Mouse (Mus musculus): ENCODE data around the gene Naa80. TPM values are rescaled to one million over a fixed set of nuclear protein-coding genes. Genes with fewer than 3 reads are reported as not detected.
"Not testable (repeated sequence)": the region's sequence is repeated elsewhere in the genome, so short reads cannot be mapped to it uniquely, and the experiment has no call there.

Naa80 gene
- polyA plus RNA-seq, 1 experiment from 2014 or later = 11.3 TPM

DNA sequence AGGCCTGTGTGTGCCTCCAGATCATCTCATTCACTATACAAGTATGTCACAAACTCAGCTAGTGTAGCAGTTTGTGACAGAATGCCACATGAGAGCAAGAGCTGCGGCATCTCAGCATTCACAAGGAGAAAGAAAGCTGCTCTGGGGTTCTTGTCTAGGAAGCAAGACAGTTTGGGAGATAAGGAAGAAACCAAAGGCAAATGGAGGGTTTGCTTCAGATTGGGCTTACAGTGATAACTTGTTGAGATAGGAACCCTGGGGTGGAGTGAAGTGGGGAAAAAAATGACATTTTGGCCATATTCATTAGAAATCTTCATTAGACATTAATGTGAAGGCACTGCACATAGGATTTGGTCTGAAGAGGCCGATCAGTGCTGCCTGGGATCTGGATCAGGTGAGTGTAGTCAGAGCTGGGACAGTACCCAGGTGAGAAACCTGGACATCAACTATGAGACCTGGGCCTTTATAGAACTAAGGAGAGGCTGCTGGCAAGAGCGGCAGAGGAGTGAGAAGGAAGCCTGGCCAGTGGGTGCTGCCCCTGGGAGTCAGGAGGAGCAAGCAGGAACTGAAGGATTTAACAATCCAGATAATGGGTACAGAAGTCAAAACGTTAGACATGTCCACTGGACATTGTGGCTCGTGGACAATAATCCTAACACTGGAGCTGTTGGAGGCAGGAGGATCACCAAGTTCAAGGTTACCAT lies 25.8 kb upstream of the Naa80 start:
- Histone ChIP-seq H3K9me3 (ENCODE audit: control insufficient read depth, low read length) (no peaks in the 10 kb centered on the region), H3K36me3 (ENCODE audit: control insufficient read depth, insufficient read depth, low read length) (0 out of 2 replicates have a peak, but pooled peaks cover 3% of the 10 kb centered on the region), H3K4me3 (ENCODE audit: low read depth, low read length) (peak overlapping the region; percentile 77; the same call in 1 of the 2 replicates), H3K4me2 (replicated peaks; ENCODE audit: low read depth, low read length) (no peak overlapping the region), H3K4me1 (replicated peaks; ENCODE audit: control insufficient read depth, insufficient read depth, low read length) (peaks cover 14% of the 10 kb centered on the region; the same call in 1 of the 2 replicates), H3K27me3 (ENCODE audit: control insufficient read depth, insufficient read depth, low read length) (peaks cover 35% of the 10 kb centered on the region), H3K9ac (ENCODE audit: low read depth, low read length) (no peak overlapping the region), H3K27ac (ENCODE audit: low read depth, low read length) (no peak overlapping the region)
- DNase-seq (ENCODE audit: low spot score) (no peak), ATAC-seq (ENCODE audit: low FRiP score) (no peak)
- 82% methylated on average over 5 of the region's 5 CpGs for WGBS

GRCm38 (mm10) chr9:107553541-107554318 lies 25.0 kb upstream of the Naa80 start:
- peaks cover 33% of the 10 kb centered on the region for H3K27me3 ChIP-seq (ENCODE audit: control insufficient read depth, insufficient read depth, low read length)
- H3K4me1 ChIP-seq (replicated peaks; ENCODE audit: control insufficient read depth, insufficient read depth, low read length) = peaks cover 14% of the 10 kb centered on the region; the same call in 1 of the 2 replicates

DNA sequence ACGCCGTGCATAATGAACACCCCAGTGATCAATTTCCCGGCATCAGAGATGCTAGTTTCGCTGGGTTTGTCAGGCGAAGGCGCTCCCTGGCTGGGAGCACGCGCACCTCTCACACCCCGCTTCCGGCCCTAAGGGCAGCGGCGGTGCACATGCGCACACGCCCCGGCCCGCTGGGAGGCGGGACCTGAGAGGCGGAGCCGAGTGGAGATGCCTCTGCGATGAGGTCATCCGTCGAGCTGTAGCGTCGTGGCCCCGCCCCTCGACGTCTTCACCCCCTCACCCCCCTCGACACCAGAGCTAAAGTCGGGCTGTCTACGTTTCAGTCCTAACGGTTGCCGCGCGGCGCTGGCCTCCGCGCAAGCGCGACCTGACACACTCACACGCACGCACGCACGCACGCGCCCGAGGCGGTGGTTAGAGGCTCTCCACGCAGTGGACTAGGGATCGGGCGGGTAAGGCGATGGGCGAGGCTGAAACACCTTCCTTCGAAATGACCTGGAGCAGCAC lies 24.3 kb upstream of the Naa80 start:
- peak; percentile 94 for ATAC-seq (ENCODE audit: low FRiP score)
- Histone ChIP-seq H3K9me3 (ENCODE audit: control insufficient read depth, low read length) (no peaks in the 10 kb centered on the region), H3K4me3 (ENCODE audit: low read depth, low read length) (peak overlapping the region; percentile 77), H3K9ac (ENCODE audit: low read depth, low read length) (peak overlapping the region; percentile 79), H3K4me1 (replicated peaks; ENCODE audit: control insufficient read depth, insufficient read depth, low read length) (peaks cover 14% of the 10 kb centered on the region; the same call in 1 of the 2 replicates), H3K4me2 (replicated peaks; ENCODE audit: low read depth, low read length) (peak overlapping the region; percentile 91), H3K27me3 (ENCODE audit: control insufficient read depth, insufficient read depth, low read length) (peaks cover 29% of the 10 kb centered on the region), H3K36me3 (ENCODE audit: control insufficient read depth, insufficient read depth, low read length) (peaks cover 8% of the 10 kb centered on the region), H3K27ac (ENCODE audit: low read depth, low read length) (peak overlapping the region; percentile 79)
- 2% methylated on average over 52 of the region's 53 CpGs for WGBS
- DNase-seq (ENCODE audit: low spot score) = peak; percentile 99

More at GRCm38 (mm10) chr9:107553541-107554318, 25.0 kb upstream of the Naa80 start:
- 6% methylated on average over 37 of the region's 37 CpGs for WGBS
- Histone ChIP-seq H3K36me3 (ENCODE audit: control insufficient read depth, insufficient read depth, low read length) (peaks cover 8% of the 10 kb centered on the region; the same call in 1 of the 2 replicates), H3K9ac (ENCODE audit: low read depth, low read length) (peak overlapping the region; percentile 58), H3K27ac (ENCODE audit: low read depth, low read length) (peak overlapping the region; percentile 43), H3K4me2 (replicated peaks; ENCODE audit: low read depth, low read length) (peak overlapping the region; percentile 91), H3K4me3 (ENCODE audit: low read depth, low read length) (peak overlapping the region; percentile 77), H3K9me3 (ENCODE audit: control insufficient read depth, low read length) (no peaks in the 10 kb centered on the region)
- DNase-seq (ENCODE audit: low spot score) (no peak), ATAC-seq (ENCODE audit: low FRiP score) (peak; percentile 14)

DNA sequence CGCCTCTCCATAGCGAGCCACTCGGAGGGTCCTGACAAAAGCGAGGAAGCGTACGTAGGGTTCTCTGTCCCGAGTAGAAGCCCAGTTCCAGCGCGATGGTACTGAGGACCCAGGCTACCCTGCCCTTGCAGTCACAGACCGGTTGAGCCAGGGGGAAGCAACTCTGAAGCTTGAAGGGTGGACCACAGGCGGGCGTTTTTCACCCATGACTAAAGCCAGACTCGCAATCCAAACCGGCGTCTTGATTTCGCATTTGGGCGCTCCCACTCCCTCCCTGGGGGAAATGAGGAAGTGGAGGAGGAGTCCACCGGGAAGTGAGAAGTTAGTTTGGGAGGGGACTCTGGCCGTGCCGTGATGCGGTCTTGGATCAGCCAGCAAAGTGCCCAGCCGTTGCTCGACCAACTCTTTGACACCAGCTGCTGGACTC lies 23.6 kb upstream of the Naa80 start:
- Histone ChIP-seq H3K4me2 (replicated peaks; ENCODE audit: low read depth, low read length) (peak overlapping the region; percentile 91), H3K27me3 (ENCODE audit: control insufficient read depth, insufficient read depth, low read length) (peaks cover 27% of the 10 kb centered on the region), H3K4me3 (ENCODE audit: low read depth, low read length) (peak overlapping the region; percentile 77), H3K9ac (ENCODE audit: low read depth, low read length) (peak overlapping the region; percentile 79), H3K4me1 (replicated peaks; ENCODE audit: control insufficient read depth, insufficient read depth, low read length) (peaks cover 14% of the 10 kb centered on the region; the same call in 1 of the 2 replicates), H3K27ac (ENCODE audit: low read depth, low read length) (peak overlapping the region; percentile 79), H3K9me3 (ENCODE audit: control insufficient read depth, low read length) (no peaks in the 10 kb centered on the region), H3K36me3 (ENCODE audit: control insufficient read depth, insufficient read depth, low read length) (peaks cover 12% of the 10 kb centered on the region)
- DNase-seq (ENCODE audit: low spot score) = peak; percentile 58
- peak; percentile 45 for ATAC-seq (ENCODE audit: low FRiP score)
- under 1% methylated on average over 23 of the region's 23 CpGs for WGBS

DNA sequence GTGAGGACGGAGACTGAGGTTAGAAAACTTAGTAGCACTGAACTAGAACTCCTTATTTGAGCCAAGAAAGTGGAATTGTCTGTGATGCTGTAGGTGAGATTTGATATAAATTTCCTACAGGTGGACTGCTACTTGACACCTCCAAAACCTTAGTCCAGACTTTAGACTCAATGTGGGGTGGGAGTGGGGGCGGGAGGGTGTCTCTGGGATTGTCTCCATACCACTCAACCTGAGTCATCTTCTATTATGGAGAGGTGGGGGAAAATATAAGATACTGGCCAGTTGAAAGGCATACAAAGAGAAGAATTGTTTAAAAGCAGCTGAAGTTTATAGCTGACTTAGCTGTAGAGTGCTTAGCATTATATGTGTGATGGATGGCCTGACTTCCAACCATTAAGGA lies 23.0 kb upstream of the Naa80 start:
- H3K27me3 ChIP-seq (ENCODE audit: control insufficient read depth, insufficient read depth, low read length) = peaks cover 22% of the 10 kb centered on the region
- H3K9me3 ChIP-seq (ENCODE audit: control insufficient read depth, low read length) = no peaks in the 10 kb centered on the region
- peak overlapping the region; percentile 79 for H3K9ac ChIP-seq (ENCODE audit: low read depth, low read length)
- DNase-seq (ENCODE audit: low spot score) (no peak), ATAC-seq (ENCODE audit: low FRiP score) (no peak)
- peaks cover 13% of the 10 kb centered on the region; the same call in 1 of the 2 replicates for H3K4me1 ChIP-seq (replicated peaks; ENCODE audit: control insufficient read depth, insufficient read depth, low read length)
- H3K4me2 ChIP-seq (replicated peaks; ENCODE audit: low read depth, low read length) = peak overlapping the region; percentile 91
- no peak overlapping the region for H3K27ac ChIP-seq (ENCODE audit: low read depth, low read length)
- peak overlapping the region; percentile 77 for H3K4me3 ChIP-seq (ENCODE audit: low read depth, low read length)
- H3K36me3 ChIP-seq (ENCODE audit: control insufficient read depth, insufficient read depth, low read length) = peaks cover 12% of the 10 kb centered on the region
- 53% methylated on average over 2 of the region's 2 CpGs for WGBS

DNA sequence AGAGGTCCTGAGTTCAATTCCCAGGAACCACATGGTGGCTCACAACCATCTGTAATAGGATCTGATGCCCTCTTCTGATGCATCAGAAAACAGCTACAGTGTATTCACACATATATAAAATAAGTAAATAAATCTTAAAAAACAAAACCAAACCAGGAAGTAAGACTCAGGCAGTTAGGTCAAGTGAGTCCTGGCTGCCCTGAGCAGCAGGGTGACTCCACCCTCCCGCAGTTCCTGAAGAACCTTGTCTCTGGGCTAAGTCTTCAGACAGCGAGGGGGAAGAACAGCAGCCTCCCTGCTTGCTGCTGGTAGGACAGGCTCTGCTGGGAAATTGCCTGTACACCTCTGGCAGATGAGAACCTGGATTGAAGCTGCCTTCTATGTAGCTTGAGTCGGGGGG lies 22.3 kb upstream of the Naa80 start:
- peak overlapping the region; percentile 91; the same call in 1 of the 2 replicates for H3K4me2 ChIP-seq (replicated peaks; ENCODE audit: low read depth, low read length)
- H3K4me1 ChIP-seq (replicated peaks; ENCODE audit: control insufficient read depth, insufficient read depth, low read length) = peaks cover 9% of the 10 kb centered on the region; the same call in 1 of the 2 replicates
- DNase-seq (ENCODE audit: low spot score) (no peak), ATAC-seq (ENCODE audit: low FRiP score) (no peak)
- H3K27me3 ChIP-seq (ENCODE audit: control insufficient read depth, insufficient read depth, low read length) = peaks cover 16% of the 10 kb centered on the region; the same call in 1 of the 2 replicates
- peaks cover 12% of the 10 kb centered on the region for H3K36me3 ChIP-seq (ENCODE audit: control insufficient read depth, insufficient read depth, low read length)
- H3K9me3 ChIP-seq (ENCODE audit: control insufficient read depth, low read length) = no peaks in the 10 kb centered on the region
- H3K4me3 ChIP-seq (ENCODE audit: low read depth, low read length) = no peak overlapping the region
- 86% methylated on average over 3 of the region's 3 CpGs for WGBS
- no peak overlapping the region for H3K27ac ChIP-seq (ENCODE audit: low read depth, low read length)
- no peak overlapping the region for H3K9ac ChIP-seq (ENCODE audit: low read depth, low read length)

DNA sequence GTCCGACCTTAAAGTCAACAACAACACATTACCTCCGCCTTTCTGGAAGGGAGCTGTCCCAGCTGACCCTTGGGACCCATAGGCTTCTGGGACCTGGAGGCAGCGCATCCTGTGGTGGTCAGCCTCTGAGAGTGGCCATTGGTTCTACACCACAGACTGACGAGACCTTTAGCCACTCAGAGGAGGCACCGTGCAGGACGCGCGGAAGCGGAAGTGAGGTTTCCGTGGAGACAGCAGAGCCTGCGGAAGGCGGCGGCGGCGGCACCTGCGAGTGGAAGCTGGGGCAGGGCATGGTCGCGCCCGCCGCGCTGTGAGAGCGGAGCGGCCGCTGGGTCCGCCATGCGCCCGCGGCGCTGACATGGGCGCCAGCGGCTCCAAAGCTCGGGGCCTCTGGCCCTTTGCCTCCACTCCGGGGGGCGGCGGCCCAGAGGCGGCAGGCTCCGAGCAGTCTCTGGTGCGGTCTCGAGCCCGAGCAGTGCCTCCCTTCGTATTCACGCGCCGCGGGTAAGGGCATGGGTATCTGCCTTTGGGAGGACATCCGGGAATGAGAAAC lies 15.6 kb upstream of the Naa80 start, which contains the start of gene Tusc2:
Gene Tusc2 (plus strand): TSS at position 227 of the 553 bp plus-strand sequence.
- Histone ChIP-seq H3K27me3 (ENCODE audit: control insufficient read depth, insufficient read depth, low read length) (no peaks in the 10 kb centered on the region), H3K27ac (ENCODE audit: low read depth, low read length) (peak within 1 kb of the TSS; percentile 48; the same call in 1 of the 2 replicates), H3K9ac (ENCODE audit: low read depth, low read length) (peak within 1 kb of the TSS; percentile 81), H3K4me1 (replicated peaks; ENCODE audit: control insufficient read depth, insufficient read depth, low read length) (peaks cover 13% of the 10 kb centered on the region), H3K36me3 (ENCODE audit: control insufficient read depth, insufficient read depth, low read length) (peaks cover 13% of the 10 kb centered on the region), H3K4me2 (replicated peaks; ENCODE audit: low read depth, low read length) (peak within 1 kb of the TSS; percentile 79), H3K9me3 (ENCODE audit: control insufficient read depth, low read length) (no peaks in the 10 kb centered on the region), H3K4me3 (ENCODE audit: low read depth, low read length) (peak within 1 kb of the TSS; percentile 83)
- peak; percentile 92 for DNase-seq (ENCODE audit: low spot score)
- ATAC-seq (ENCODE audit: low FRiP score) = peak; percentile 91
- WGBS = 0% methylated on average over 46 of the region's 46 CpGs

DNA sequence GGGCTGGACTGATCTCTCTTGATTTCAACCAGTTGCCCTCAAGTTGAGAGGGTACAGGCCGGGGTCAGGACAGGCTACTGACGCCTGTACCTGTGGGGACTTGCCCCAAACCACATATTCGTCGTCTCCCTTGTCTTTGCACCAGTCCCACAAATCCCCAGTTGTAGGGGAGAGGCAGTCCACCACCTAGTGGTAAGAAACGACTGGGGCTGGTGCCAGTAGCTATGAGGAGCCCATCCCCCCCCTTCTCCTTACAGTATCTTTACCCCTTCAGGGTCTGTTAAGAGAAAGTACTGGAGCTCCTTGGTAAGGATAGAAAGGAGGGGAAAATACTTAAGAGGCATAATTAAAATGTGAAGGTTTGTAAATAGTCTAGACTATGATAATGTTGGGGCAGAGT lies 13.1 kb upstream of the Naa80 start:
- not testable (repeated sequence) for ATAC-seq (ENCODE audit: low FRiP score); H3K9me3 ChIP-seq (ENCODE audit: control insufficient read depth, low read length); DNase-seq (ENCODE audit: low spot score); H3K27ac ChIP-seq (ENCODE audit: low read depth, low read length); H3K27me3 ChIP-seq (ENCODE audit: control insufficient read depth, insufficient read depth, low read length); H3K4me2 ChIP-seq (replicated peaks; ENCODE audit: low read depth, low read length); H3K36me3 ChIP-seq (ENCODE audit: control insufficient read depth, insufficient read depth, low read length); H3K9ac ChIP-seq (ENCODE audit: low read depth, low read length)
- Histone ChIP-seq H3K4me1 (replicated peaks; ENCODE audit: control insufficient read depth, insufficient read depth, low read length) (peaks cover 18% of the 10 kb centered on the region), H3K4me3 (ENCODE audit: low read depth, low read length) (0 out of 2 replicates have a peak overlapping the region, but pooled peaks have one; percentile 10)
- 58% methylated on average over 5 of the region's 5 CpGs for WGBS
